Mouse (Mus musculus) testis, adult 2 months (tissue): Measurements from ENCODE around the gene 4932438A13Rik. TPM values are rescaled to one million over a fixed set of nuclear protein-coding genes. Genes with fewer than 3 reads are reported as not detected.

ENCODE experiments used
- H3K27ac ChIP-seq: fragments of 200-500 bp; 2 replicates; pipeline ENCODE4 v1.5.1; 2012; ENCODE audit warnings: low read depth, low read length; ENCODE audit not compliant: control insufficient read depth, insufficient read depth
- H3K27me3 ChIP-seq: fragments of 200-500 bp; 2 replicates; pipeline ENCODE4 v1.6.1; 2012; ENCODE audit warnings: mild to moderate bottlenecking, low read length, moderate library complexity; ENCODE audit not compliant: control insufficient read depth, insufficient read depth
- H3K36me3 ChIP-seq: fragments of 200-500 bp; 2 replicates; pipeline ENCODE4 v1.6.1; 2012; ENCODE audit warnings: mild to moderate bottlenecking, low read length; ENCODE audit not compliant: control insufficient read depth, insufficient read depth
- H3K4me1 ChIP-seq: fragments of 200-500 bp; 2 replicates; pipeline ENCODE4 v1.6.1; 2012; ENCODE audit warnings: low read length; ENCODE audit not compliant: control insufficient read depth, insufficient read depth
- H3K4me3 ChIP-seq: fragments of 200-500 bp; 2 replicates; pipeline ENCODE4 v1.5.1; 2012; ENCODE audit warnings: low read depth, mild to moderate bottlenecking, low read length, moderate library complexity, mixed read lengths; ENCODE audit not compliant: control insufficient read depth
- CTCF ChIP-seq: fragments of 200-500 bp; IDR thresholded peaks from 2 replicates; pipeline ENCODE4 v1.5.1; 2012; ENCODE audit warnings: low read depth, mild to moderate bottlenecking, inconsistent platforms, low read length, moderate library complexity; ENCODE audit not compliant: control insufficient read depth, insufficient read depth, insufficient replicate concordance
- POLR2A ChIP-seq: fragments of 200-500 bp; IDR thresholded peaks from 2 replicates; pipeline ENCODE4 v1.6.1; 2012; ENCODE audit warnings: low read depth, mild to moderate bottlenecking, inconsistent platforms, low read length, moderate library complexity; ENCODE audit not compliant: control insufficient read depth
- polyA plus RNA-seq: library from polyadenylated mRNA; depleted of rRNA; stranded (reverse); fragments of >200 nt; gene quantifications from 2 replicates; pipeline ENCODE4 v1.2.3, GENCODE M21; 2012

Gene 4932438A13Rik
- polyA plus RNA-seq, 1 experiment, result 37.5 TPM

GRCm38 (mm10) chr3:36830218-36830617, 32.7 kb upstream of the 4932438A13Rik start:
- H3K27me3 ChIP-seq, result no peaks in the 10 kb centered on the region
- no peaks in the 10 kb centered on the region for H3K36me3 ChIP-seq
- TF ChIP-seq CTCF, result no peak
- TF ChIP-seq POLR2A, result no peak

GRCm38 (mm10) chr3:36834426-36834825, 28.5 kb upstream of the 4932438A13Rik start:
- Histone ChIP-seq H3K4me1 (peaks cover 3% of the 10 kb centered on the region; the same call in 1 of the 2 replicates), H3K27ac (no peak overlapping the region), H3K27me3 (no peaks in the 10 kb centered on the region), H3K4me3 (no peak overlapping the region), H3K36me3 (no peaks in the 10 kb centered on the region)
- TF ChIP-seq CTCF (no peak), POLR2A (no peak)

More at GRCm38 (mm10) chr3:36830218-36830617, 32.7 kb upstream of the 4932438A13Rik start:
- Histone ChIP-seq H3K27ac (no peak overlapping the region), H3K4me3 (peak overlapping the region; percentile 43; the same call in 1 of the 2 replicates), H3K4me1 (no peaks in the 10 kb centered on the region)

GRCm38 (mm10) chr3:36834832-36835231, 28.1 kb upstream of the 4932438A13Rik start:
- no peak overlapping the region for H3K27ac ChIP-seq
- no peaks in the 10 kb centered on the region for H3K27me3 ChIP-seq
- no peak overlapping the region for H3K4me3 ChIP-seq
- TF ChIP-seq POLR2A (no peak), CTCF (no peak)
- H3K36me3 ChIP-seq, result no peaks in the 10 kb centered on the region
- H3K4me1 ChIP-seq, result peaks cover 3% of the 10 kb centered on the region; the same call in 1 of the 2 replicates

- peak; percentile 23; the same call in 1 of the 2 replicates for TF ChIP-seq CTCF
- no peak for TF ChIP-seq POLR2A
- no peak overlapping the region for H3K4me3 ChIP-seq
- H3K36me3 ChIP-seq, result no peaks in the 10 kb centered on the region
- H3K27ac ChIP-seq, result no peak overlapping the region
- no peaks in the 10 kb centered on the region for H3K27me3 ChIP-seq
- H3K4me1 ChIP-seq, result peaks cover 3% of the 10 kb centered on the region; the same call in 1 of the 2 replicates
These were observed 27.2 kb upstream of the 4932438A13Rik start for GRCm38 (mm10) chr3:36835525-36836203.

GRCm38 (mm10) chr3:36836833-36837232, 26.1 kb upstream of the 4932438A13Rik start:
- H3K27ac ChIP-seq, result no peak overlapping the region
- H3K4me3 ChIP-seq, result no peak overlapping the region
- no peaks in the 10 kb centered on the region for H3K27me3 ChIP-seq
- H3K36me3 ChIP-seq, result no peaks in the 10 kb centered on the region
- TF ChIP-seq CTCF, result no peak
- TF ChIP-seq POLR2A, result no peak
- H3K4me1 ChIP-seq, result peaks cover 3% of the 10 kb centered on the region; the same call in 1 of the 2 replicates

GRCm38 (mm10) chr3:36840650-36841555, 22.0 kb upstream of the 4932438A13Rik start:
- Histone ChIP-seq H3K27me3 (no peaks in the 10 kb centered on the region), H3K4me3 (peak overlapping the region; percentile 44), H3K4me1 (no peaks in the 10 kb centered on the region), H3K27ac (no peak overlapping the region), H3K36me3 (no peaks in the 10 kb centered on the region)
- TF ChIP-seq POLR2A, result no peak
- peak; percentile 70 for TF ChIP-seq CTCF
